Mouse (Mus musculus) right cerebral cortex, postnatal 25 days (tissue): ENCODE measurements around the gene Rps11.
"Not testable (repeated sequence)": the region's sequence is repeated elsewhere in the genome, so short reads cannot be mapped to it uniquely, and the experiment has no call there.

Source experiments
- DNase-seq: peaks from one replicate; pipeline ENCODE4 v3.0.0; 2022

The Rps11 gene

DNA sequence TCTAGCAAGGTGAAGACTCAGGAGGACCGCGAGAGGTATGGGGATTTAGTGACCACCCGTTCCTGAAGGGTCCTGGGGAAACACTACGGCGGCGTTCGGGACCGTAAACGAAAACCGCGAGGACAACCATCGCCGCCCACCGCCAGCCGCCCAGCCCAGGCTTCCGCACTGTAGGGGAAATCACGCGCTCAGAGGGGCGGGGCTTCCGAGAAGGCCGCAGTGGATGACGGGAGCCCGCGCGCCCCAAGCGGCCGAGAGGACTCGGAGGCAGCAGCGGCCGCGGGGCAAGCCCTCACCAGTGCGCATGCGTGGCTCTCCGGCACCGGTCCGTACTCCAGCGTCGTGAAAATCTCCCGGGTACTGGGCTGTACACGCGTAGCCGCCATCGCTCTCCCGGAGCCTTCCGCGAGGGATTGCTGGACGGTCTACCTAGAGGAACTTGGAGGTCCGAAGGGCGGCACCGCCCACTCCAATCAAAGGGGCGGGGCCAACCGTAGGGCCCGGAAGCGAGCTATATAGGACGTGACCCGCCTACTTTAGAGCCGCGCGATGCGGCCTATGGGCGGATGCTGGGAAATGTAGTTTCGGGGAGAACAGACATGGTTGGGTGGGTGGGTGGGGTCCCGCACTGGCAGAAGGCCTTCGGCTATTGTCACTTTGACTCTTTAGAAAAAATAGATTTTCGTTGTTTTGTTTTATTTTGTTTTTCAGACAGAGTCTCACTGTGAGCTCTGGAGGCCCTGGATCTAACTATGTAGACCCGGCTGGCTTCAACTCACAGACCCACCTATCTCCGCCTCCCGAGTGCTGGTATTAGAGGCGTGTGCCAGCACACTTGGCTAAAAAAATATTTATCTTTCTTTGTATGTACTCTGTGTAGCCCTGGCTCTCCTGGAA is 30.1 kb upstream of the Rps11 start, which contains the start of the genes Pih1d1 and Aldh16a1:
TSS of gene Pih1d1 (plus strand) at position 208 of the 897 bp plus-strand sequence.
TSS of gene Aldh16a1 (minus strand) at position 489 of the 897 bp plus-strand sequence.
- DNase-seq, result peak; percentile 97

DNA sequence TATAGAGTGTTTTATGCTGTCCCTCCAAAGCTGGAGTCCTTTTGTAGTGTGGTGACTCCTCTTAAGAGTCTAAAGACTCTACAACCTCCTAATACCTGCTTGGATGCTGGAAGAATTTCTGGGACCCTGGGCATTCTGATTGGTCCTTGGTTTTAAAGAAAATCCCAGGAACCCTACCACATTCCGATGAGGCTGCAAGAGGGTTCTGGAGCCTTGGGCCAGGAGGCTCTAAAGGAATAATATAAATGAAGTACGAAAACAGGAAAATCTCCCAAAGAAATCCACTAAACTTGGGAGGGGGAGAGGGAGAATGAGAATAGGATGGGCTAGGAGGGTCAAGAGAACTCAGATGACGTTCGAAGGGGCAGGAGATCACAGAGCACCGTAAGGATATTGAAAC is 29.3 kb upstream of the Rps11 start:
- DNase-seq, result no peak

DNA sequence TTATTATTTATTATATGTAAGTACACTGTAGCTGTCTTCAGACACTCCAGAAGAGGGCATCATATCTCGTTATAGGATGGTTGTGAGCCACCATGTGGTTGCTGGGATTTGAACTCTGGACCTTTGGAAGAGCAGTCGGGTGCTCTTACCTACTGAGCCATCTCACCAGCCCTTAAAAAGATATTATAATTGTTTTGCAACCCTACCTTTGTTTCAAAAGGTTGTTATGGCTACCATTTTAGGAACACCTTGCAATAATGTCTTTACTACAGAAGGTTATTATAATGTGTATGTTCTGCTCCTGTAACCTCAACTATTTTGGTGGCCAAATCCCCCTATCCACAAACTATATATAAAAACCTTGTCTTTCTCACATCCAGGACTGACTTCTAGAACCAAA is 28.8 kb upstream of the Rps11 start:
- DNase-seq, result not testable (repeated sequence)

DNA sequence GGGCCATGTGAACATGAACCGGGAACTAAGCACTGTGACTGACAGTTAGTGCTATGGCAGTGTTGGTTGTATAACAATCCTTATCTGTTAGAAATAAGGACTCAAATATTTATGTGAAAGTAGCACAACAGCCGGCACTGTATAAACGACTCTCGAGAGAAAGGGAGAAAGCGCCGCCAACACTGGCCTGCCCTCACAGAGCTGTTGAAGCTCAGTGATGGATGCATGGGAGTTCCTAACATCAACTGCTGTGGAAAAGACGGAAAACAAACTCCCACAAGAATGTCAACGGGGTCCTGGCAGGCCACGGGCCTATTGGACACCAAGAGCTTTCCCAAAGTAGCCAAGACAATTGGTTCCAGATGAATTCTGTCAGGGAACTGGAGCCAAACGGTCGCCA is 27.1 kb upstream of the Rps11 start:
- DNase-seq, result no peak

DNA sequence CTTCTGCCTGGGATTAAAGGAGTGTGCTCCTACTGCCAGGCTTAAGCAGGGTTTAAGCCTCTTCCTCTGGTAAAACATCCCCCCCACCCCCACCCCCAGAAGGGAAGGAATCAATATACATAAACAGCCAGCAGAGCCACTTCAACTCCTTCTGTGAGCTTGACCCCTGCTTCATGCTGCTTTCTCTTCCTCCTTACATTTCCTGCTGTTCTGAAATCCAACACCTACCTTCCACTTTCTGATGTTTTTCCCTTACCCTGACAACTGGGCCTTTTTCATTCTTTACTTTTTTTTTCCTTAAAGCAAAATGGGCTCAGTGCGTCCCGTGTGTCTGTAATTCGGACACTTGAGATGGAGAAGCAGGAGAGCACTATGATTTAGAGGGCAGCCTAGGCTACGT is 26.1 kb upstream of the Rps11 start:
- no peak for DNase-seq

DNA sequence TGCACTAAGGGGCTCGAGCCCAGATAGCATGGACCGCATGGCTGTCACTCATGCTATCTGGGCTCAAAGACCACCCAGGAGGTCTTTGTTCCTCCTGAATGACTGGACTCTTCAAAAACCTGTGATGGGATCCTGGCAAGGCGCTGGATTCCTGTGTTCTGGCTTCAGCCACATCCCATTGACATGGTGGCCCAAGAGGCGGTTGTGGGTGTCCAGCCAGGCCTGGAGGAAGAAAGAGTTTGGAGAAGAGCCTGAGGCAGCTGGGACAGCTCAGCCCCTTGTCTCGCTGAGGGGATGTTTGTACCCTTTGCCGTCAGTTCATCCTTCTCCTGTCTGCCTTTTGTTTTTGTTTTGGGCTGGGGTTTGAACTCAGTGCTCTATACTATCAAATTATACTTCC is 25.3 kb upstream of the Rps11 start:
- no peak for DNase-seq

DNA sequence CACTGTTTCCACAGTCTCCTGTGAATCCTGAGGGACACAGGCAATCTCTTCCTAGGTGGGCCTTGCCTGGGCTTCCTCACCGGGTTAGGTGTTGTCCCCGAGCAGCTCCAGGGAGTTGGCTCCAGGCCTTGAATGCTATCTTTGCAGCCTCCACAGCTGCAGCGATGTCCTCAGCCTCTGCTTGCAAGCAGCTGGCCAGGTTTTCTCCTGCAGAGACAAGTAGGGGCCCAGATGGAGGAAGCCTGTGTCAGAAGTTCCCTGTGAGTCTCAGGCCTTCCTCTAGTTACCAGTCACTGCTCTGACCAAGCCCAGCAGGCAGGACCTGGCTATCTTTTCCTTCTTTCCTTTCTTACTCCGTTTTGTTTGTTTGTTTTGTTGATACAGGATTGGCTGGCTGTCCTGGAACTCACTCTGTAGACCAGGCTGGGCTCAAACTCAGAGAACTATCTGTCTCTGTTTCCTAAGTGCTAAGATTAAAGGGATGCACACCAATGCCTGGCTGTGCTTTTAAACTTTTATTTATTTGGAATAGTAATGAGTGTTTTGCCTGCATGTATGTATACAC is 24.4 kb upstream of the Rps11 start:
- no peak for DNase-seq

DNA sequence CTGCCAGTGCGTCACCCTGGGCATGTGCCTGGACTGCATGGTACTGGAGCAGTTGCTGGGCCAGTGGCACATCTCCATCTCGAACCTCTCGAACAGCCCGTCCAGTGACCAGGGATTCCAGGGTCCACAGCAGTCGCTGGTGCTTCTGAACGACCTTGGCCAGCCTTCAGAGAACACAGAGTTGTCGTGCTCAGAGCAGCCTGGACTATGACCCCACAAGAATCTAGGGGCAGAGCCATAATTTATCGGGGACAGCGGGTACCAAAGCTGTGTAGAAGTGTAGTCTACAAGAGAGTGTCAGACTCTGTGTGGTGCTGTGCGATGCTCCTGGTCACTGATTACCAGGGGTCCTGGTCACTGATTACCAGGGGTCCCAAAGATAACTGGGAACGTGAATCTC is 23.7 kb upstream of the Rps11 start:
- no peak for DNase-seq

DNA sequence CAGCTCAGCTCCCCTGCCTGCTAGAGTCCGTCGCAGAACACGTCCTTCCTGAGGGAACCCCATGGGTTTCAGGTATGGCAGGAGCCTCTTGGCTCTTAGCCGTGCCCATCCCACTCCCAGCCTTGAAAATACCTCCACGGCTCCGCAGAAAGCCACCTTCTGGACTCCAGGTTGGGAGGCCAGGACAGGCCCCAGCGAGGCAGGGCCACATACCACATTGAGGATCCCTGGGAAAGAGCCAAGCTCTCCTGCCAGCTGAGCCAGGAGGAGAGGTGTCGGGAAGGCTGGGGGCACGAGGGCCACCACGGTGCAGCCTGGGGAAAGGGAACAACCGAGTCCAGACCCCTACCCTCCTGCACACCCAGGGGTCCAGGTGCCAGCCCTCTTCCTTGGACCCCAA is 23.0 kb upstream of the Rps11 start:
- DNase-seq, result no peak

DNA sequence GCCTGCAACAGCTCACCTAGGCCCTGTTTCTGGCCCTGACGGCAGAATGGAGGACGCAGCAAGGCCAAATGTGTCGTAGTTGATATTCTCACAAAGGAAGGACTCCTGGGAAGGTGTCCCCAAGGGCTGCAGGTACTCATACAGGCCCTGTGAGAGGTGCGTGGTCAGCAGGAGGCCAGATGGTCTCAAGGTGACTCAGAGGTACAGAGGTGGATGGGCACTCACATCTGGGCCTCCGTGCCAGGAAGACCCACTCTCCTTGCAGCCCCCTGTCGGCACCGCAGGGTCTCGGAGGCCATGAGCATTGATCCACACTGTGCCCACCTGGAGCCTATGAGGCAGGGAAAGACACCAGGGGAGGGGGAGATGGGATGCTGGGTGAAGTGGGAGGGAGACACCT is 21.2 kb upstream of the Rps11 start:
- DNase-seq, result no peak

DNA sequence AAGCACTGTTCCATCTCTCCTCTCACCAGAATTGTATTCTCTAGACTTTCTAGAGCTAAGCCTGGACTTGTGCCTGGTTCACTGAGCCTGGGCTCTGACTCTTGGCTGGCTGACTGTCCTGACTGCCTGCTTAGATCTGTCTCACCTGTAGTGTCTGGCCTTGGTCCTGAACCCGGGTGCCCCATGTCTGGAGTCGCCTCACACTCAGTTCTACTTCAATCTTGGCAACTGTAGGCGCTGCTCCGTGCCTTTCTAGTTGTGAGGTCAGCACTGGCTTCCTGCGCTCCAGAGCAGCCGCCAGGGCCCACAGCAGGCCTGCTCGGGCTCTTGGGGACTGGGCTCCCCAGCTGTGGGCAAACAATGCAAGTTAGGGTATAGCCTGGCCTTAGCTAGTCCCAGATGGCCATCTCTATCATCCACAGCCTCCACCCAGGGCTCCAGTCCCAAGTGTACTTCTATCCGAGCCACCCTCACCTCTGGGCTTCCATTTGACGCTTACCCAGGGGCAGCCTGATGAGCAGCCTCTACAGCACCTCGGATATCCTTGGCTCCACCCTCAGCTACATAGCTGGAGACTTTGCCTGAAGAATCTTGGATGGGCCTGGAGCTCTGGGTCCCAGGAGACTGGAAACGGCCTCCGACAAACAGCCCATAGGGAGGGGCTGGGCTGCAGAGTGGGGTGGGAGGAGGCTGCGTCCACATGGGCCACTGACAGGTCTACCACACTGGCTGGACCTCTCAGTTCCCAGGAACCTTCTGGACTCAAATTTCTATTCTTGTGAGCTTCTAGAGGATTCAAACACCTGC is 20.3 kb upstream of the Rps11 start:
- no peak for DNase-seq

DNA sequence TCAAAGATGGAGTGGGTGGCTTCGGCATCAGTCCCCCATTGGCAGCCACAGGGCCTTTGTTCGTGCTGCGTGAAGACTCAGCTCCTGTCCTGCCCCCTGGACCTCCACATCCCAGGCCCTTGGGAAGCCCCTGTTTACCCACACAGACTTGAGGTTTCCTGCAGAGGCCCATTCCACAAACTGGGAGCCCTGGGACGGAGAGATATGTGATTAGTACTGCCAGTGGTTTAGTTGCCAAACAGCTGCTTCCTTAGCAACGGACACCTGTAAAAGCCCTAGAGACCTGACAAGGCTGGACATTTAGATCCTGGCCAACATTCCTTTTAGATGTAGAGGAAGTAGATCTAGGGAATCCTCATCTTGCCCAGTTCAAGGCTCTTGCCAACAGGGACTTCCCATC is 17.7 kb upstream of the Rps11 start:
- no peak for DNase-seq

DNA sequence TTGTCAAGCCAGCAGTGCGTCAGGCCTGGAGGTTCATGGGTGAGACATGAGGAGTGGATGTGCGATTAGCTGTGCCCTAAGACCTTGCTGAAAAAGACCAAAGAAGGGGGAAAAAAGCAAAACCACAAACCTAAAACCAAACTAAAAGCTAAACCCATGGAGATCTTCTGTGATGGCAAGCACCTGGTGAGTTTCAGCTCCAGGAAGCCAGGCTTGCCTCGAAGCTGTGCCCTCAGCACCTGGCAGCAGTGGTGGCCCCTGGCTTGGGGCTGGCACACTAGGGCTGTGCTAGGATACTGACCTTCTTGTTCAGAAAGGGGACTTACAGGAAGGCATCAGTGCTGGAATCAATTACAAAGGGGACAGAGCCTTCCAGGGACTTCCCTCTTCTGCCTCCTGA is 17.1 kb upstream of the Rps11 start:
- no peak for DNase-seq

DNA sequence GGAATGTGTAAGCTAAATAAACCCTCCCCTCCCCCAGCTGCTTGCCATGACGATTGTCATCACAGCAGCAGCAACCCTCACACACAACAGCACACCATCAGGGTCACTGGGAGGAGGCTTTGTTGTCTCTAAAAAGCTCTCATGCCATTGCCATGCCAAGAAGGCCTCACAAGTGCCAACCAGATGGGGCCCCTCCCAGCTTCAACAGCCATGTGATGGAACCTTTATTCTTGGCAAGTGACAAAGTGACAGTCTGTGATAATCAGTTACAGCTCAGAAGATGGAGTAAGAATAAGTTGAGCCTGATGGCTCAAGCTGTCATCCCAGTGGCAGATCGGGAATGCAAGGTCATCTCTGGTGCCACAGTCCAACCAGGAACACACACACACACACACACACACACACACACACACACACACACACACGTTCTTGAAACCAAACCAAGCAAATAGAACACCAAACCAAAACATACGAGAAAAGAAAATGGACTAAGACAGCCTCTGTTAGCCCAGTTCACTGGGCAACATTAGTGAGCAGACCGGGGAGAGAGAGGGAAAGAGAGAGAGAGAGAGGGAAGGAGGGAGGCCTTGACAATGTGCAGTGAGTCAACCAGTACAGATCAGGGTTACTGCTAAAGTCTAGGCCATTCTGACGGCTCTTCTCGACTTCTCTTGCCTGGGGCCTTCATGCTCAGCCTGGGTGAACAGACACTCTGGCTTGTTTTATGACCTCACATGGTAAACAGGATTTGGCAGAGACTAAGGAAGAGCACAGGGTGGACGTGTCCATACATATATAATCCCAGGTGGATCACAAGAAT is 15.9 kb upstream of the Rps11 start:
- DNase-seq, result no peak

DNA sequence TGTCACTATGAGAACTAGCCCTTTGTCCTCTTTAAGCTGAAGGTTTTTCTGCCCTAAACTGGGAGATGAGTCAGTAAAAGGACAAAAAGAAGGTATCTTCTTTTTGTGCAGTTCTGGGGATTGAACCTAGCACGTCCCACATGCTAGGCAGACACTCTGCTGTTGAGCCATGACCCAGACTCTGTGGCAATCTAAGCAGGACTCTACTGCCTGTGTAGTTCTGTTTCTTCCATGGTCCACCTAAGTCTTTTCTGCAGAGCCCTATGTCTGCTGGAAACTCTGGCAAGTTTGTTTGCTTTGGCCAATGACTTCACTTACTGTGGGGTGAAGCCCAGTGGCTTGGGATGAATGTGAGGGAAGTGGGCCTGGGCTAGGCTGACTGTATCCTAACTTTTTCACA is 14.2 kb upstream of the Rps11 start:
- DNase-seq, result no peak

DNA sequence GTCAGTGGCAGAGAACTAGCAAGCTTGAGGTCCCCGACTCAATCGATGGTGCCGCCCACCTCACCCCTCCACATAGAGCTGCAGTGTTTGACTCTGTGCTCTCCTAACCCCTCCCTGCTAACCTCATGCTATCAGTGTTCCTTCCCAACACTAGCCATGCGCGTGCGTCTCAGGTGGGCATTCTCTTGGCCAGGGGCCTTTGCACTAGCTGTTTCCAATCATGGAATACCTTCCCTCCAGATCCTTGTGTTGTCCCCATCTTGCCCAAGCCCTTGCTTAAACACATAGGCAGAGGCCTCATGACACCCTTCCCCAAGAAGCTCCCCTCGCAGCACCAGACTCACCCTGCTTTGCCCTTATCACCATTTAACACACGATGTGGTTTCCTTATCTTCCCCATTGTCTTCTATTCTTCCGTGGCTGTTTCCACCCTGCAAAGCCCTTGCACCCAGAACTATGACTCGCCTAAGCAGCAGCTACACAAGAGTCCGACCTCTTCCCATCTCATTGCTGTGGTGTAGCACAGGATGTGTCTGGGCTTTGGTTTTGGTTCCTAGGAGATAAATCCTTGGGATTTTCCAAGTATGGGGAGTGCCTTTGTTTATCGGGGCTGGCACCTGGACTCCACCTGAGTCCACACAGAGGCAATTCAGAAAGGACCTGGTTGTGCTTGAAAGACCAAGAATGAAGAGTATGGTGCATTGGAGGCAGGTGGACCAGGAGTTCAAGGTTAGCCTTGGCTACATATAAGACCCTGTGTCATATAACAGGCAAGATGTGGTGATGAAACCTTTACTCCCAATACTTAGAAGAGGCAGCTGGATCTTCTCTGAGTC is 13.2 kb upstream of the Rps11 start:
- no peak for DNase-seq

DNA sequence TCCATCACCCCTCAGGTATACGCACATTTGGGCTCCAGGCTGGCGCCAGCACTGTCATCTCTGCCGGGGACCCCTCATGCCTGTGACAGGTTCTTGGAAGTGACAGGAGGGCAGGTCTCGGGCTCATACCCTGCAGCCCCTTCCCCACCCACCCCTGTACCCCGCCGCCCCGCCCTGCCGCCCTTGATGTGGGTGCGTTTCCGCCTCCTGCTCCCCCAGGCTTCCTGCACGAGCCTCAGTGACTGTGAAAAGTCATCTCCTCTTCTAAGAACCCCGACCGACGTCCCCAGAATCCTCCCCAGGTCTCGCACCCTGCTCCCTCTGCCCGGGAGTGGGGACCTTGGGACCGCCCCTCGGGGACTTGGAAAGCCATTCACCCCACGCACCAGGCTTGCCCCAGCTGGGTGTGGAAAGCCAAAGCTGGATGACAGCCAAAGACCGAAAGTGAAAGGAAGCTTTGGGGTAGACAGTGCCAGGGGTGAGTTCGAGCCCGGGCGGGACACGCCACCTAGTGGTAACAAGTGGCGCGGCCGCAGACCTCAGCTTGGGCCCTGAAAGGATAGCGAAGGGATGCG is 11.8 kb upstream of the Rps11 start, which contains the start of the genes Gm45713 and Flt3l:
TSS of gene Gm45713 (minus strand) at position 239 of the 575 bp plus-strand sequence.
TSS of gene Flt3l (minus strand) at position 440 of the 575 bp plus-strand sequence.
- DNase-seq, result peak; percentile 84

DNA sequence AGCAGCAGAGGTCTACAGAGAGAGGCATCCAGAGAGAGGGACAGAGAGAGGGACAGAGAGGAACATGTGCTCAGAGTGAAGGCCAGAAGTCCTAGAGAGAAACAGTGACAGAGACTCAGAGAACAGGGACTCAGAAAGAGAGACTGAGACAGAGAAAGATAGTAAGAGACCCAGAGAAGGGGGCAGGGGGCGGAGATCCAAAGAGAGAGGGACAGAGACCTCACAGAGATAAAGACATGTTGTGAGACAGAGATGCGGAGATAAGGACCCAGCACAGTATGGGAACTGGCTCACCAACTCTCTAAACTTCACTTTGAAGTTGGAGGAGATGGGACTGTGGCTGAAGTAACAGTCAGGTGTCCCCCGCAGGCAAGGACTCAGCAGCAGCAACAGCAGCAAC is 11.1 kb upstream of the Rps11 start:
- no peak for DNase-seq

DNA sequence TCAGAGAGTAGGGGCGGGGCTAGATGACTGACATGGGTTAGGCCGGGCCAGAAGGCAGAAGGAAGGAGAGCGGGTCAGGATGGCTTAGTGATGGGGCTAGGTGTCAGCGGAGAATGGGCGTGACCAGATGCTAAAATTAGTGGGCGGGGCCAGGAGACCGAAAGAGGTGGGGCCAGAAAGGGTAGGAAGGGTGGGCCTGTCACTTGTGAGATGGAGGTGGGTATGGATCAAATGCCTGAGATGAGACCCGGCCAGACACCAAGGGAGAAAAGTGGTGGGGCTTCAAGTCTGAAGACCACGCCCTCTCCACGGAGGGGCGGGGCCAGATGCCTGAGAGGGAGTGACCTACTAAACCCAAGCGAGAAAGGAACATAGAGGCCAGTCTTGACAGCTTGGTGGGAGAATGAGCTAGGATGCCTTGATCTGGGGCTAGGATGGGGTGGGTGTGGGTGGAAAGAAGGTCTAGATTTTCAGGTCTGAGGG is 10.3 kb upstream of the Rps11 start:
- DNase-seq, result no peak

DNA sequence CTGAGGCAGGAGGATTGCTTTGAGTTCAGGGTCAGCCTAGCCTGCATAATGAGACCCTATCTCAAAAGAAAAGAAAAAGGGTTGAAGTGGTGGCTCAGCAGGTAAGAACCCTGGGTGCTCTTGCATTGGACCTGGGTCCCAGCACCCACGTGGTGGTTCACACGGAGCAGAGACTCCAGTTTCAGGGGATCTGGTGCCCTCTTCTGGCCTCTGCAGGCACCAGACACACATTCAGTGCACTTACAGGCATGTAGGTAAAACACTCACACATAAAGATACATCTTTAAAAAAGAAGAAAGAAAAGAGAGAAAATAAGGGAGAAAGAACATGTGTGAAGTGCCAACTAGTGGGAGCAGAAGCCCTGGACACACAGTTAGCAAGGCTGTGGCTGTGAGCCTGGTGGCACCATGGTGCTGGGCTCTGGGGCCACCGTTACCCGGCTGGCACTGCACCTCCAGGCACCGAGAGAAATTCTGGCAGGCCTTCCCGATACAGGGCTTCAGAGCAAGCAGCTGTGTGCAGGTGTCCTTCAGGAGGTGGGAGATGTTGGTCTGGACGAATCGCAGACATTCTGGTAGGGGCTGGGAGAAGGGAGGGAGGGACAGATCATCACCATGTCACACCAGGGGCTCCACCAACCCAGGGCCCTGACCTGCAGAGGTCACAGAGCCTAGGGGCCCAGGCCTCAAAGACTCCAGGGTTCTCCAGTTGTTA is 9.4 kb upstream of the Rps11 start:
- DNase-seq, result no peak
